Mouse (Mus musculus): ENCODE measurements at regions not wholly inside any gene's neighbourhood (a gene's known extent, or its start where the extent isn't known, plus 50 kb on each side); places are given as distances from the start of the nearest gene placed in this dataset.
A peak's percentile ranks its signal among the peaks of the same experiment; 100 is the strongest.

DNA sequence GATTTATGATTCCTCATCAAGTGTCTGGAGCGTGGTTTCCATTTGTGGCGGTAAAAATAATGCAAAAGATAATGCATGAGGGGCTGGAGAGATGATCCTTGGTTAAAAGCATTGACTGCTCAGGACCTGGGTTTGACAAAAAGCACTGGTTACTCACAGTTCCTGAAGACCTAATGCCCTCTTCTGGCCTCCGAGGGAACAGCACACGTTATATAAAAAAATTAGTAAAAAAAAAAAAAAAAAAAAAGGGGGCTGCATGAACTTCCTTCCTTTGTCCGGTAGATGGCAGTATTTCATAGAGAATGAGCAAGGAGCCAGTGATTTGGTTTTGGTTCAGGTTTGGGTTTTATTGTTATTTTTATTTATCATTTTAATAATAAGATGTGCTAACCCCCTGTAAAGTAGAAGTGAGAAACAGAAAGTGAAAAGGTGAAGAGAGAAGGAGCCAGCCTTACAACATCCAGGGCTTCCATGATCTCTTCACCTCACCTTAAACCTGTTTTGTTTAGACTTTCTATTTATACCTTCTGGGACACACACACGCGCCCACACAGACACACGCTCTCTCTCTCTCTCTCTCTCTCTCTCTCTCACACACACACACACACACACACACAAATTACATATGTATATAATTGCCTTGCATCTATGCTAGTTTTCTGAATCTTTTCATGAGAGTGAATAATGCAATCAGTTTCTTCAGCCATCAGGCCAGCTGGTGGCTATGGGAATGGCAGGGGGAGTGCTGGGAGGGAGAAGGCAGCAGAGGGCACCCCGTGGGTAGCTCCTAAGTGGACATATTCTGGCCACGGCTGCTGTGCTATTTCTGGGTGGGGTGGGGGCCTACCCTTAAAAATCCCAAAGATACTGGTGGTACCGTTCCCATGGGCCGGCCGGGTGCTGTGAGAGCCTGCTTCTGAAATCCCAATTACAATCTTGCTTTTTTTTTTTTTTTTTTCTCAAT, 230.0 kb downstream of the Poteg start:
- no peak overlapping the region for H3K27ac ChIP-seq (ENCODE audit: low read depth)
- H3K9ac ChIP-seq (replicated peaks) = no peak overlapping the region
- 35% methylated on average over 13 of the region's 13 CpGs for whole genome bisulfite sequencing (ENCODE audit: insufficient replicate concordance)
- H3K36me3 ChIP-seq (replicated peaks; ENCODE audit: insufficient read depth, low read length) = no peaks in the 10 kb centered on the region
- no peaks in the 10 kb centered on the region for H3K9me3 ChIP-seq (ENCODE audit: low read length)
- TF ChIP-seq CTCF (IDR thresholded peaks at IDR 0.05; ENCODE audit: low read depth) (peak; percentile 70), EP300 (IDR thresholded peaks at IDR 0.05; ENCODE audit: low read depth) (no peak)
- no peaks in the 10 kb centered on the region for H3K27me3 ChIP-seq (ENCODE audit: insufficient read depth, low read length)
- ATAC-seq (no peak), DNase-seq (no peak)
- no peaks in the 10 kb centered on the region for H3K4me1 ChIP-seq (ENCODE audit: insufficient read depth)
- no peak overlapping the region for H3K4me2 ChIP-seq (ENCODE audit: low read depth, low read length)
- H3K4me3 ChIP-seq (ENCODE audit: low read depth, low read length) = no peak overlapping the region

DNA sequence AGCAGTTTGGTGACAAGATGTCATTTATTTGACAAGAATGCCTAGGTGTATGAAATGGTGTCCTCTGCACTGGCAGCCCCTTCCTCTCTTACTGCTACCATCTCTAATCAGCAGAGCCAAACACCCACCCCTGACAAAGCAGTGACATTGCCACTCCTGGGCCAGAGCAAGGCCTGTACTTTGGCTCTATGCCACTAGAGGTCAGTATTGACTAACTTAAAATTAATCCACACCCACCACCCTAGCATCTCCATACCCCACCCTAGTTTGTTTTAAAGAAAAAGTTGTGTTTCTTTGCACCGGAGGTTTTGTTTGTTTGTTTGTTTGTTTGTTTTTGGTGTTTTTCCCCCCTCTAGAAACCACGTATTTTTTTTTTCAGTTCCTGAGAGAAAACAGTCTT, 231.7 kb downstream of the Poteg start:
- TF ChIP-seq EP300 (IDR thresholded peaks at IDR 0.05; ENCODE audit: low read depth) = no peak
- peak; percentile 62 for TF ChIP-seq CTCF (IDR thresholded peaks at IDR 0.05; ENCODE audit: low read depth)
- Histone ChIP-seq H3K27me3 (ENCODE audit: insufficient read depth, low read length) (no peaks in the 10 kb centered on the region), H3K9ac (replicated peaks) (no peak overlapping the region), H3K4me2 (ENCODE audit: low read depth, low read length) (no peak overlapping the region), H3K27ac (ENCODE audit: low read depth) (no peak overlapping the region), H3K9me3 (ENCODE audit: low read length) (no peaks in the 10 kb centered on the region), H3K4me3 (ENCODE audit: low read depth, low read length) (no peak overlapping the region), H3K4me1 (ENCODE audit: insufficient read depth) (no peaks in the 10 kb centered on the region), H3K36me3 (replicated peaks; ENCODE audit: insufficient read depth, low read length) (no peaks in the 10 kb centered on the region)
- 11% methylated on average over 2 of the region's 2 CpGs for WGBS (ENCODE audit: insufficient replicate concordance)
- ATAC-seq = no peak
- DNase-seq = peak; percentile 19

DNA sequence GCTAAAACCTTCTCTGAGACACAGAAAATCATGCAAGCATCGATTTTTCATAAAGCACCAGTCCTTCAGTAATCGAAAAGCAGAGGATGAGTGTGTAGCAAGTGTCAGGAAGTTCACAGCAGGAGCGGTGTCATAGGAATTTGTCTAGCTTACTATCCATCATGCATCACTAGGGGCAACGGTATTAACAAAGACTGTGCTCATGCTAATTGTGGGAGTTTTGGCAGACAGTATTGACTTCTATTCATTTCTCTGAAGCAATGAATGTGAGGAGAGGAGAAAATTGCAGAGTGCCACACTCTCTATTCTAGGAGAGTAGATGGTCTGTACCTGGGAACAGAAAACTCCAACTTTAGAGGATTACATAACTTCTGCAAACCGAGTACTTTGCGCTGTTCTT, 274.5 kb downstream of the Poteg start:
- ATAC-seq = no peak
- H3K27me3 ChIP-seq (ENCODE audit: insufficient read depth, low read length) = no peaks in the 10 kb centered on the region
- H3K9ac ChIP-seq (replicated peaks) = no peak overlapping the region
- WGBS (ENCODE audit: insufficient replicate concordance) = 68% methylated on average over 6 of the region's 6 CpGs
- H3K4me2 ChIP-seq (ENCODE audit: low read depth, low read length) = no peak overlapping the region
- TF ChIP-seq CTCF (IDR thresholded peaks at IDR 0.05; ENCODE audit: low read depth) = no peak
- no peak for TF ChIP-seq EP300 (IDR thresholded peaks at IDR 0.05; ENCODE audit: low read depth)
- no peaks in the 10 kb centered on the region for H3K9me3 ChIP-seq (ENCODE audit: low read length)
- no peaks in the 10 kb centered on the region for H3K36me3 ChIP-seq (replicated peaks; ENCODE audit: insufficient read depth, low read length)
- no peak overlapping the region for H3K4me3 ChIP-seq (ENCODE audit: low read depth, low read length)
- H3K27ac ChIP-seq (ENCODE audit: low read depth) = no peak overlapping the region
- no peaks in the 10 kb centered on the region for H3K4me1 ChIP-seq (ENCODE audit: insufficient read depth)
- no peak for DNase-seq

DNA sequence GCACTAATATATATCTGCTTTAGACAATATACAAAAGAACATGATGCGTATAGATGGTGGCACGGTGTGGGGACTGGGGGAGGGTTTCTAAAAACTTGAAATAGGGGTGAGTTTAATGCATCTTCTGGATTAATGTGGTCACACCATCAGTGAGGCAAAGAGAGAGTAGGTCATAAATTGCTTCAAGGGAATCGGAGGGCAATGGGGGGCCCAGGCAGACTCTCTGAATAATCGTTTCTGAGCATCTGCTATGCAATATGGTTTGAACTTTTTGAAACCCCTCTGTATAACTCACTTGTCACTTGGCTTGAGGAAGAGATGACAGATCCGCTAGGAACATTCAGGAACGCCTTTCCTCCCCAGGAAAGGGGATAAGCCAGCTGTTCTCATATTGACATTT, 322.8 kb downstream of the Poteg start:
- Histone ChIP-seq H3K4me3 (ENCODE audit: low read depth, low read length) (no peak overlapping the region), H3K4me1 (ENCODE audit: insufficient read depth) (no peaks in the 10 kb centered on the region), H3K27me3 (ENCODE audit: insufficient read depth, low read length) (no peaks in the 10 kb centered on the region), H3K9me3 (ENCODE audit: low read length) (no peaks in the 10 kb centered on the region), H3K27ac (ENCODE audit: low read depth) (no peak overlapping the region), H3K9ac (replicated peaks) (no peak overlapping the region), H3K36me3 (replicated peaks; ENCODE audit: insufficient read depth, low read length) (no peaks in the 10 kb centered on the region), H3K4me2 (ENCODE audit: low read depth, low read length) (no peak overlapping the region)
- 72% methylated on average over 6 of the region's 6 CpGs for WGBS (ENCODE audit: insufficient replicate concordance)
- ATAC-seq = no peak
- DNase-seq = no peak
- TF ChIP-seq CTCF (IDR thresholded peaks at IDR 0.05; ENCODE audit: low read depth) (no peak), EP300 (IDR thresholded peaks at IDR 0.05; ENCODE audit: low read depth) (no peak)

DNA sequence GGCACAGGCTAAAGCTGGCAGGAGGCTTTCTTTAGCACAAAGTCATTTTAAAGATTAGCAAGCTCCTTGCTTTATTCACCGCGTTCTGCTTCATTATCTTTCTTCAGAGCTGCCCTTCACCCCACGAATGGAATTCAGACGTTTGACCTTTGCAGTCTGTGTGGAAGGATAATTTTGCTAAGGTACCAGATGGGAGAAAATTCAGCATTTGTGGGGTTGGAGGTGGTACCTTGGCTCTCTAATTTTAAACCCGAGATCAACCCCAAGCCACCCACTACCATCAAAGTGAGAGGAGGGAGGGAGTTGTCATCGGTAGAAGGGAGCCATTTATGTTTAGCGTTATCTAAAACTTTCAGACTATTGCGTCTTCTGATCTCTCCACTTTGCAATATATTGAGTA, 323.3 kb downstream of the Poteg start:
- H3K27me3 ChIP-seq (ENCODE audit: insufficient read depth, low read length) = no peaks in the 10 kb centered on the region
- no peaks in the 10 kb centered on the region for H3K36me3 ChIP-seq (replicated peaks; ENCODE audit: insufficient read depth, low read length)
- no peak for DNase-seq
- no peak overlapping the region for H3K4me2 ChIP-seq (ENCODE audit: low read depth, low read length)
- WGBS (ENCODE audit: insufficient replicate concordance) = 65% methylated on average over 8 of the region's 8 CpGs
- no peak for TF ChIP-seq EP300 (IDR thresholded peaks at IDR 0.05; ENCODE audit: low read depth)
- no peak for TF ChIP-seq CTCF (IDR thresholded peaks at IDR 0.05; ENCODE audit: low read depth)
- H3K9me3 ChIP-seq (ENCODE audit: low read length) = no peaks in the 10 kb centered on the region
- no peak overlapping the region for H3K4me3 ChIP-seq (ENCODE audit: low read depth, low read length)
- no peak for ATAC-seq
- H3K9ac ChIP-seq (replicated peaks) = no peak overlapping the region
- no peak overlapping the region for H3K27ac ChIP-seq (ENCODE audit: low read depth)
- H3K4me1 ChIP-seq (ENCODE audit: insufficient read depth) = no peaks in the 10 kb centered on the region

DNA sequence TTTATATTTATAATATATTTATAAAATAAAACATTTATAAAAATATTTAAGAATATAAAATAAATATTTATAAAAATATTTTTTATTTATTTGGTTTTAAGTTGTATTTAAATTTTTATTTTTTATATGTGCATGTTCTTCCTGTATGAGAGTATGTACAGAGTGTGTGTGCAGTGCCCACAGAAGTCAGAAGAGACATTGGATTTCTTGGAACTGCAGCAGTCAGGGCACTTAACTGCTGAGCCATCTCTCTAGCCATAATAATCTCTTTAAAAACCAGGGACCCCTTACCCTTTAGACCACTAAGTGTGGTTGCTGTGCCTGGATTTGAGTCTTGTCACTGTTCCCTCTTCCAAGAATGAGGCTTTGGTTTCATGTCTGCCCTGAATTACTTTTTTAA, 323.8 kb downstream of the Poteg start:
- no peak for TF ChIP-seq EP300 (IDR thresholded peaks at IDR 0.05; ENCODE audit: low read depth)
- no peak for TF ChIP-seq CTCF (IDR thresholded peaks at IDR 0.05; ENCODE audit: low read depth)
- Histone ChIP-seq H3K27me3 (ENCODE audit: insufficient read depth, low read length) (no peaks in the 10 kb centered on the region), H3K9me3 (ENCODE audit: low read length) (no peaks in the 10 kb centered on the region), H3K4me2 (ENCODE audit: low read depth, low read length) (no peak overlapping the region), H3K4me3 (ENCODE audit: low read depth, low read length) (no peak overlapping the region), H3K27ac (ENCODE audit: low read depth) (no peak overlapping the region), H3K4me1 (ENCODE audit: insufficient read depth) (no peaks in the 10 kb centered on the region), H3K9ac (replicated peaks) (no peak overlapping the region), H3K36me3 (replicated peaks; ENCODE audit: insufficient read depth, low read length) (no peaks in the 10 kb centered on the region)
- ATAC-seq (no peak), DNase-seq (no peak)
